Mouse (Mus musculus): ENCODE results near the gene Eif3k.

Eif3k gene

GRCm38 (mm10) chr7:28960354-28961046 is 21.2 kb downstream of the Eif3k start:
- in situ Hi-C loops (cut with MseI, MboI), result no loop called here

DNA sequence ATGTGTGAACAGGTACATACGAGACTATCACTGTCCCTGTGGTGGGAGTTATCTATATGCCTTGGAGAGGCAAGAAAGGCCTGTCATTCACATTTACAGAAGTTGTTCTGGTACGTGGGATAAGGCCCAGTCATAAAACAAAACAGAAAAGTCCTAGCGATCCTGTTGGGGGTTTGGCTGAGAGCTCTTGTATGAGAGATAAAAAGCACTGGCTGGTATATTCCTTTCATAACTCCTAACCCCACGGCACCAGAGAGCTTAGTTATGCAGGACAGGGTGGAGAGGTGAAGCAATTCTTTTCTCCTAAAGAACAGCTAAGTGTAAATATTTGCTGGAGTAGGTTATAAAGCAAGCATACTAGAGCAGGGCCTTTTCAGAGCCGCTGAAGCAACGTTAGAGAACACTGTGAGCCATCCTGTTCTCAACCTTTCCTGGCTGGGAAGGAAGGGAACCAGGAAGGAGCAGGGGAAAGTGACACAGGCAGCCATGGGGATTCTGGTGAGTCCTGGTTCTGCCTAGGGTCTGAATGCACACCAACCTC is 22.1 kb downstream of the Eif3k start:
- in situ Hi-C loops (cut with MseI, MboI), result no loop called here

- in situ Hi-C loops (cut with MseI, MboI), result no loop called here
Observed at GRCm38 (mm10) chr7:28958770-28959169, 22.9 kb downstream of the Eif3k start.

- in situ Hi-C loops (cut with MseI, MboI), result no loop called here
Observed at GRCm38 (mm10) chr7:28957997-28958725, 23.5 kb downstream of the Eif3k start.

DNA sequence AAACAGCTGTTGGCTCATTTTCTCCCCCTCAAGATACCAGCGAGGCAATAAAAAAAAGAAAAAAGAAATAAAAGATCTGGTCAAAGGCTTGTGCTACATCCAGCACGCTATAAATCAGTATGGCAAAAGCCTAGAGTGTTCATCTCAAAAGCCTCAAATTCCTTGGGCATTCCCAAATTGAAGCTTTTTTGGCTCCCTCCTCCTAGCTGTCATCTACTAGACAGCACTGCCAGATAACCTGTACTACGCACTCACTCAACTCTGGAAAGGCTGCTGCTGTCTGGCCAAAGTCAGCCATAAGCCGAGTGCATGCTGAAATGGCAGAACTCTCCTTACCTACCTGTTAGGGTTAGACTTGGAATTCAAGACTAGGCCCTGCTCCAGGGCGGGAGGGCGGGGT is 24.4 kb downstream of the Eif3k start:
- in situ Hi-C loops (cut with MseI, MboI), result no loop called here

DNA sequence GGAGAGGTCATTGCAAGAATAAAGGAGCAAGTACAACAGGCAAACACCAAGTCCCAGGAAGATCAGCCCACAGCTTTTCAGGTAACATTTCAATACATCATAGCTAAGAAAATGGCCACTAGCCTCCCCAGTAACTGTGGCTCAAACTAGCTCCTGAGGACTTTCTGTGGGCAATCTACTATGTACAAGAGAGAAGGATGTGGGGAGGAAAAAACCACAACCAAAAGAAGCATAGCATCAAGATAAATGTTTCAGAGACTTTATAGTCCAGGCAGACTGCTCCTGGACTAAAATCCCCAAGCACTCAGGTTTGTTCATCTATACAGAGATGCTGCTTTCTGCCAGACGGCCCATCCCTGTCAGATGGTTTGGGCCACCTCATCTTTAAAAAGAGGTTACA is 25.4 kb downstream of the Eif3k start:
- in situ Hi-C loops (cut with MseI, MboI), result no loop called here

DNA sequence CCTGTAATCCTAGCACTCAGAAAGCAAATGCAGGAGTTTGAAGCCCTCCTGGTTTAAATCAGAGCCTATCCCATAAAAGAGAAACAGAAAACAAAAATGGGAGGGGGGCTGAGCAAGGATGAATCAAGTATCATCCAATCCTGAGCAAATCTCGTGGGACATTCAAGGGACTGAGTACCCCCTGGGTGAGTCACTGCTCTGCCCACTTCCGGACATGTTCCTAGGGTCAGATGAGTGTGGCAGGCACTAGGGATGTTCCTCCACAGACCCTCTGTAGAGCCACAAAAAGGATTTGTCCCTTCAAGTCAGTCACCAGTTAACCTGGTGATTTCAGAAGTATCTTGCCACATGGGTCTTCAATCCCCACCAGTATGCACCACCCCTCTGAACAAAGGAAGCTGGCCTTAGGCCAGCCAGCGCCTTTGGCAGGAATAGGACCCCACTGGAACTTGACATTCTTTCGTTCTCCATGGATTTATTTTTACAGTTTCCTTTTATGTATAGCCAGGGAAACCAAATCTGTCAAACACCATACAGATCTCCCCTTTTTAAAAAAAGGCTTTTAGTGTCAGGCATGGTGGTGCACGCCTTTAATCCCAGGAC is 26.3 kb downstream of the Eif3k start:
- in situ Hi-C loops (cut with MseI, MboI), result no loop called here

DNA sequence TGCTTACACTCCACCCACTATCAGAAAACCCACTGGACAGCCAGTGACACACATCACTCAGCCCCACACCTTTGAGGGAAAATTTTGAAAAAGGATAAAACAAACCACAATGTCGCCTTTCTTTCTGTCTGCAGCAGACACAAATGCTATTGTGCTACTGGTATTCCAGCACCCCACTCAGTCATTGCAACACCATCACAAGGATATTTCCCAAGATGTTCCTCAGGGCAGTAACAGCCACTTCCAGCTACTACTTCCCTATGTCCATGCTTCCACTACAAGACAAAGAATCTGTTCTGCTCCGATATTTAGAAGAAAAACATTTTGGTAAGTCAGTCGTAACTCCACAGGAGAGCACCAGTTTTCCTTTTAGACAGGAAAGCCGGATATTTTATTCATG is 26.9 kb downstream of the Eif3k start:
- in situ Hi-C loops (cut with MseI, MboI), result no loop called here

DNA sequence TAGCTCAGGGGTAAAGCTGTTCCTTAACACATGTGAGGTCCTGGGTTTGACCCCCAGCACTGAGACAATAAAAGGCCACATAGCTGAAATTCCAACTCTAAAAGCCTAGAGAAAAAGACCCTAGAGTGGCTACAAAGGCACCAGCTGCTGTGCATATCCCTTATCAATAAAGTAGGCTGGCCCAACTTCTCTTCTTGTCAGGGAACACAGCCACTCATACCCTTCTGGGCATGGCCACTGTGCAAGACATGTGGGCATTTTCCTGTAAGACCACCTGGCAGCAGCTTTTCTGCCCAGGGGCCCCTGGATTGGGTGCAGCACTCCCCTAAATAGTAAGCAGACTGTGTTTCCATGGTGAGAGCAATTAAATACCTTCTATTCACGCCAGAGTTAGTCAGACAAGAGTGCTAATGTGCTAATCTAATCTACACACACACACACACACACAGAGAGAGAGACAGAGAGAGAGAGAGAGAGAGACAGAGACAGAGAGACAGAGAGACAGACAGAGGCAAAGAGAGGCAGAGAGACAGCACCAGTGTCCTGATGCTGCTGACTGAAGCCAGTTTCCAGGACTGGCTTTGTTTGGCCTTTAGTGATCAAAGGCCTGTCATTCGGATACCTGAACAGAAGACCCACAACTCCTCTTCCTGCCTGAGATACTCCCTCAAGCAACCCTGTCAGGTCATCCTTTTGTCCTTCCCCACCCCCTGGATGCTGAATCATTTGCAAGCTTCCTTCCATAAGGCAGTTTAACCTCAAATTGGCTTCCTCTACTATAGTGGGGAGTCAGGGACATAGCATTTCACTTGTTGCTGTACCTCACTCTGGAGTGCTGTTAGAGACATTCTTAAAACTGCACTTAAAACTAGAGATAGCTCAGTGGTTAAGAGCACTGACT is 27.9 kb downstream of the Eif3k start:
- in situ Hi-C loops (cut with MseI, MboI), result no loop called here

DNA sequence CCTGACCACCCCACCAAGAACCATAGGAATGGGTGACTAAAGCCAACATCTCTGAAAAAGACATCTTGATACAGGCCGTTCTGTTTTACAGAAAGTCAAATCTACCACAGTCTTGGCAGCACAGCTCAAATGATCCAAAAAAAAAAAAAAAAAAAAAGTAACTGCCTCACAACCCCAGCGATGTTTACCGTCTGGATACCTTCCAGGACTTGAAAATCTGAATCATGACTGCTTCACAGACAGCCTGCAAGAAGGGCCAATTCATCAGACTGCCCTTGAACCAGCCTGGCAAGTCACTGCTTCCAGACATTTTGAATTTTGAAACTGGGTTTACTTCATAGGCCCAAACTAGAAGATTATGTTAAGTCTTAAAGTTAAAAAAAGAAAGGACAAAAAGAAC is 28.9 kb downstream of the Eif3k start:
- in situ Hi-C loops (cut with MseI, MboI), result no loop called here

- in situ Hi-C loops (cut with MseI, MboI), result no loop called here
Observed at GRCm38 (mm10) chr7:28951764-28952163, 29.9 kb downstream of the Eif3k start.

GRCm38 (mm10) chr7:28950346-28951037 is 31.2 kb downstream of the Eif3k start:
- in situ Hi-C loops (cut with MseI, MboI), result no loop called here

DNA sequence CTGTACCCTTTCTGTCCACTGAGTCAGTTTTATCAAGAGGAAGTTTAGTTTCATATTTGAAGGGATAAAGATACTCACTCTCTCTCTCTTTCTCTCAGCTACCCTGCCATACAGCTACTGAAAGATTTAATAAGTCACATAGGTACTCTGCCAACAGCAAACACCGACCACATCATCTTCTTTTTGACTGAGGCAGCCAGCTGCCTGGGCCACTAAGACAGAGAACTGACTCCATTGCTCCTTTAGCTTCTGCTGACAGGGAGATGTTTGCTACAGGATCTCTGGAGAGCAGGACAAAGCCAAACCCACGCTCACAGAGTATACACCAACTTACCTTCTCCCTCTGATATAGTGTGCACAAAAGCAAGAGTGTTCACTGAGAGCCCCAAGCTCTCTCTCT is 32.4 kb downstream of the Eif3k start:
- in situ Hi-C loops (cut with MseI, MboI), result no loop called here

- in situ Hi-C loops (cut with MseI, MboI), result no loop called here
Observed at GRCm38 (mm10) chr7:28948746-28949145, 32.9 kb downstream of the Eif3k start.

DNA sequence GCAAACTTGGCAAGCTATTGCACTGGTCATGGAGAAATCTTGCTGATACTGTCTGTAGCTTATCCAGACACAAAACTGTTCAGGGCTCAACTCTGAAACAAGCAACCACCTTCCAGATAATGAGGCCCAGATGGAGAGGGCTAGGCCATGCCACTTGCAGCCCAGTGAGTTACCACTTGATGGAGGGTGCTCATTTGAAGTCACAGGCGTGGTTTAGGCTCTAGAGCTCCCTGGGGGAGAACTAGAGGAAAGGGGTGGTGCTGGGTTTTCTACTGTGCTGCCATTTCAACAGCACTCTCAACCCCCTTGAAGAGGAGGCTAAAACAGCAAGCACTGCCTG is 35.4 kb downstream of the Eif3k start:
- in situ Hi-C loops (cut with MseI, MboI), result no loop called here

GRCm38 (mm10) chr7:28945416-28946270 is 36.0 kb downstream of the Eif3k start:
- in situ Hi-C loops (cut with MseI, MboI), result no loop called here

DNA sequence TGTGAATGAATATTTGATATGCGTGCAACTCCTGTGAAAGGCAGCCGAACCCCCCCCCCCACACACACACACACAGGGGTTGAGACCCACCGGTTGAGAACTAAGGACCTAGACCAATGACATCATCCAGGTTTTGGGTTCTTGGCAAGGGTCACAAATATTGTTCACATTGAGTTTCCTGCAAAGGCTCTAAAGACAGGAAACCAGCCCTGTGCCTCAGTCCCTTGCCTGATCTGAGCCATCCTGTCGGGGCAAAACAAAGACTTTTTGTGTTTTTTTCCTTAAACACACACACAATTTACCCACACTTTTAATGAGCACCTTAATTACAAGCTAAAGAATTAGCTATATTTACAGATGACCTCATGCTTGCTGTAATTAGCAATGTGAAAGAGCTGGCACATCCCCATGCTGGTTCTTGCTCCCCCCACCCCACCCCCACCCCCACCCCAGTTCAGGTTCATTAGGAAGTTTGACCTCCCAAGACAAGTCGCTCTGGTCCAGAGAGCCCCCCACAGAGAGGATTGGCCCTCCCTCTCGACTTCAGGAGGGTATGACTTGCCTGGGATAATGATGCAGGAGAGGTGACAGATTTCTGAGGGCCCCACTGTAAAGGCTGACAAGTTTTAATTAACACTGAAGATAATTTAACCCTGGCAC is 36.8 kb downstream of the Eif3k start:
- in situ Hi-C loops (cut with MseI, MboI), result no loop called here

GRCm38 (mm10) chr7:28943451-28944180 is 38.0 kb downstream of the Eif3k start:
- in situ Hi-C loops (cut with MseI, MboI), result no loop called here

GRCm38 (mm10) chr7:28941542-28941941 is 40.1 kb downstream of the Eif3k start:
- in situ Hi-C loops (cut with MseI, MboI), result no loop called here

Measured in mouse trophoblast stem cell (cell line).